Mouse (Mus musculus) ES-Bruce4 (cell line): Measurements from ENCODE around the gene Esam.

ENCODE experiments used
- CTCF ChIP-seq: IDR thresholded peaks from one replicate; pipeline ENCODE4 v1.8.1; 2011; ENCODE audit warnings: low read depth, low read length
- POLR2A ChIP-seq: IDR thresholded peaks from one replicate; pipeline ENCODE4 v1.8.1; 2011; ENCODE audit warnings: low read length; ENCODE audit not compliant: insufficient read depth

DNA sequence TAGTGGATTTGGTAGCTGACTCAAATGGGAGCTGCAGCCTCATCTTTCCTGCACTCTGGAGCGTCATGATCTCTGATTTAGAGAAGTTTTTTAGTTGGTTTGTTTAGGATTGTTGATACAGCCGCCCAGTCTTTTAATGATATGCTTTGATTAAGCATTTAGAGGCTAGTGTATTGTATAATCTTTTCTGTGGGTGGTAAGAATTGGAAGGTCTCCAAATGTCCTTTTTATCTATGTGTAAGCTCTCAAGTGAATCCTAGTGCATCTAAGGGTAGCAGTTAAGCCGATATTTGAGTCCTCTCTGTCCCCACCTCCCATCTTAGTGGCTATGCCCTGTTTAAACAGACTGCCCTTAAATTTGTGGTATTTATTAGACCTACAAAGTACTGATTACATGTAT is 13.4 kb upstream of the Esam start:
- no peak for TF ChIP-seq CTCF
- TF ChIP-seq POLR2A = no peak
